Mouse (Mus musculus) left cerebral cortex, postnatal 36 days (tissue): ENCODE results near the gene Lhx4. TPM values are rescaled to one million over a fixed set of nuclear protein-coding genes. Genes with fewer than 3 reads are reported as not detected.
A peak's percentile ranks its signal among the peaks of the same experiment; 100 is the strongest.

Experiments
- DNase-seq, 2 experiments: peaks; one replicate each; pipeline ENCODE4 v3.0.0; 2021 to 2022; ENCODE audit warnings: low spot score in 2 of 2, mixed read lengths in 1 of 2
- intact Hi-C: fragments of 180-260 bp; cut with DNase I; formaldehyde crosslinking; loops from one replicate; pipeline ENCODE4 v1.15.1; 2025
- total RNA-seq, 2 experiments: library from RNA; stranded (reverse); gene quantifications; 2 replicates each; pipeline ENCODE4 v1.2.3; 2021

Gene Lhx4
- total RNA-seq, 2 experiments from 2014 or later: not detected

DNA sequence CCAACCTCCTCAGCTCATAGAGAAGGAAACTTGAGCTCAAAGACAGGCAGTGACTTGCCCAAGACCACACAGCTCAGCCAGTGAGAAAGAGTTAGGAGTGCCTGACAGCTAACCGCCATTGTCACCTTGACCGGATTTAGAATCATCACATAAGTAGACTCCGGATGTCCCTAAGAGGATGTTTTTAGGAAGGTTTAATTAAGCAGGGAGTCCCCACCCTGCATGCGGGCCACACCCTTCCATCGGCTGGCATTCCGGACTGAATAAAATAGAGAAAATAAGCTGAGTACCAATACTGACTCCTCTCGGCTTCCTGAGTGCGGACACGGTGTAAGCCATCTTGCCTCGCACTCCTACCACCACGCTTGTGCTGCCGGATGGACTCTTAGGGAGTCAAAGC is 34.2 kb downstream of the Lhx4 start:
- no peak for DNase-seq
- intact Hi-C loops: no loop called here

DNA sequence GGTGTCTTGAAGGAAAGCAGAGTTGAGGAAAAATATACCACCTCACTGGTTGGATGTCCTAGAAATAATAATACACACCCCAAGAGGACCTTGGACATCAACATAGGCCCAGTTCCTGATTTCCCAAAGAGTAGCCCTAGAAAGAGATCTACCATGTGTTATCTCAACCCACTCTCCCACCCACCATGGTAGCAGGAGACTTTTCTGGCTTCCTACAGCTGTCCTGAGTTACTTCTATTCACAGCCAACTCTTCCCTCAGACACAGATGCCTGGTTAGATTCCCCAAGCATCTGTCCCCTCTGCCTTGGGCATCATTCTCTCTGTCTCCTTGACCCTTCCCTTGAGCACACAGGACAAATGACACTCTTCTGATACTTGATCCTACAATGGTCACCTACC is 36.1 kb downstream of the Lhx4 start:
- DNase-seq: no peak
- intact Hi-C loops: no loop called here

DNA sequence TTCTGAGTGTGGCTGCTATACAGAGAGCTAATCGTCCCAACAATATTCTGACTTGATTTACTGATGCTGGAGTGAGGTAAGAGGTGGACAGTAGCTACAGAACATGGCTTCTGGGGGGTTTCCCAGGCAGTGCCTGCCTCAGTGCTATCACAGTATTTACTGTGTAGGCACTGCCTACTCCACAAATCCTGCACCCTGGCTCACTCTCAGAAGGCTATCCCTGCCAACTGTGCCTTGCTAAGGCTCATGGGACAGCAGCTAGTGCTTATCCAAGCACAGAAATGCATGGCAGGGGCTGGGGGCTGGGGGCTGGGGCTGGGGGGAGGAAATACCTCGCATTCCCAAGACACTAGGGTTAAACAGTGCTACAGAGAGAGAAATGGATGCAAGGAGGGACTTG is 38.2 kb downstream of the Lhx4 start:
- peak in 1 of 2 experiments; percentile 37 for DNase-seq
- intact Hi-C loops: no loop called here

- DNase-seq: no peak
- intact Hi-C loops: no loop called here
Observed at GRCm38 (mm10) chr1:155704182-155704581, 47.3 kb downstream of the Lhx4 start.

DNA sequence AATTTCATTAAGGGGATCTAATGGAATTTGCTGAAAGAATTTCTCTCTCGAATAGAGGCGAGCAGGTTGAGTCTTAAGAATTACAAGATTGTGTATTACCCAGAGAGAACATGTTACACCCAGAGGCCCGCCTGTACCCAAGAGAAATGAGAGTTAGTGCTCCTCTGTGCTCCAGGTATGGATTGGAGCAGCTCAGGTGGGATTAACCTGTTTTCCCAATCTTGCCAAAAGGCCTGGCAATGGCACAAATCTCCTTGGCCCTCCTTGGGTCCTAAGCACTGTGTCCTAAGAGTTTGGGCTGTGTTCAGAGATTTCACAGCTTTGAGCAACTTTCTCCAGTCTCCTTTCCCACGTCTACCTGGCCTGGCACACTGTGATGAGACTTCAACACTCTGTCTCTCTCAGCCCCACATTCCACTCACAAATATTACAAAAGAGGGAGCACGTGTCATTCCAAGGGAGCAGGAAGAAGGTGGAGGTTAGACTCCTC is 48.2 kb downstream of the Lhx4 start:
- no peak for DNase-seq
- intact Hi-C loops: no loop called here

DNA sequence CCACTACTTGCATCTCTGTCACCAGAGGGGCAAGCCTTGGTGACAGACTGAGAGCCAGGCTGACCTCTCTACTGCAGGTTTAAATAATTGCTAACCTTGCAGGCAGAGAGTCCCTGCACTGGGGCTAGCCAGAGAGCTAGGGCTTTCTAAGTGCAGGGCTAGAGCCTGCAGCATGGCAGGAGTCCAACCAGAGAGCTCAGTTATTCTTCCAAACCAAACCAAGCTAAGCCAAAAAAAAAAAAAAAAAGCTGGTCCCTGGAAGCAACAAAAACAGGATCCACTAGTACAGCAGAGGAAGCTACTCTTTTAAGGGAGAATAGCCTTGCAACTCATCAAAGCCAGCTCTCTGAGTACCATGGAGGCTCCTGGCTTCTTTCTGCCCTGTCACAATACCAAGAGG is 50.6 kb downstream of the Lhx4 start:
- intact Hi-C loops: no loop called here
- DNase-seq: no peak

- intact Hi-C loops: no loop called here
- peak; percentile 53 to 65 for DNase-seq
Observed at GRCm38 (mm10) chr1:155698373-155699159, 52.9 kb downstream of the Lhx4 start.

DNA sequence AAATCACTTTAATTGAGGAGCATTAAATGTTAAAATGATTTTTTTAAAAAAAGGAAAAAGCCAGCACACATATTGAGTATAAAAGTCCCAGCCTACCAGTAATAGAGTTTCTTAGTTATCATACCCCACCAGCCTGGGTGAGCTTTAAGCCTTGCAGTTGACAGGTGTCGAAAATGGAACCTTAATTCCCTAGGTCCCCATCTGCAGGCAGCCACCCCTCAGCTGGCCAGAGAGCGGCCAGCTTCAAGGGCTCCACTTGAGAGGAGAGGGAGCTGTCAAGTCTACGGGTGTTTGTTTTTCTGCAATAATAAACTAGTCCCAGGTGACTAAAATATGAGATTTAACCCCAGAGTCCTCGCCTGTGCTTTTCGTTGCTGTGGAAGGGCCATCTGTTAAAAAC is 58.0 kb downstream of the Lhx4 start:
- DNase-seq: no peak
- intact Hi-C loops: no loop called here

DNA sequence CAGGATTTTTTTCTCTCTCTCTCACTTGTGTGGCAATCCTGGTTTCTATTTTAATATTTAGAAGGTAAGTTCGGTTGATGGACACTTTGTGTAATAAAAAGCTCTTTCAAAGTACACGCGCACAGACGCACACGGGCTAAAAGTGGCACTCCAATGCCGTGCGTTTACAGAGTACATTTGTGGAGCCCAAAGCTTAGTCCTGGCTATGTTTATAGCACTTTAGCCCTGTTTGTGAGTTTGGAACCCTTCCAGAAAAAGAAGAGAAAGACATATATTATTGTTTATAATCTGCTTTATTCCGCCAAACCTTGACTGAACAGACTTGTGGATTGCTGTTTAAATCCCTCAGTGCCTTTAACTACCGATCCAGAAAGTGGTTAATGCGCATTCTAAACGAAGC is 58.5 kb downstream of the Lhx4 start:
- intact Hi-C loops: no loop called here

GRCm38 (mm10) chr1:155692230-155692629 is 59.3 kb downstream of the Lhx4 start:
- intact Hi-C loops: no loop called here
- no peak for DNase-seq

More for the DNA sequence above, 58.5 kb downstream of the Lhx4 start:
- DNase-seq: no peak

GRCm38 (mm10) chr1:155689558-155689957 is 61.9 kb downstream of the Lhx4 start:
- no peak for DNase-seq
- intact Hi-C loops: no loop called here

DNA sequence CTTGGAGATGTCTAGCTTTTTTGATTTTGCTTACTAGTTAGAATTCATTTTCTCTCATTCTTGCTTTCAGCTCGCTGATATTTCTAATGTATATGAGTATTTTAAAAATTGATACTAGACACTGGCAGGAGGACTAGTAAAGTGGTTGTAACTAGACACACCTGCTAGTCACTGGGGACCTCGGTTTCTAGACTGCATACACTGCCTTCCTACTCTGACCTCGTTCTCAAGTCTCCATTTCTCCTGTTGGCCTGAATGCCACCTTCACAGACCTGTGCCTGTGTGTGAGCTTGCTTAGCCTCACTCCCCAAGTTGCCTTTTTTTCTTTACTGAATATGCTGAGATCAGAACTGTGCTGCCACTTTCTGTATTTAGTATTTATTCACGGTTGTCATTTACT is 62.3 kb downstream of the Lhx4 start:
- no peak for DNase-seq
- intact Hi-C loops: no loop called here

DNA sequence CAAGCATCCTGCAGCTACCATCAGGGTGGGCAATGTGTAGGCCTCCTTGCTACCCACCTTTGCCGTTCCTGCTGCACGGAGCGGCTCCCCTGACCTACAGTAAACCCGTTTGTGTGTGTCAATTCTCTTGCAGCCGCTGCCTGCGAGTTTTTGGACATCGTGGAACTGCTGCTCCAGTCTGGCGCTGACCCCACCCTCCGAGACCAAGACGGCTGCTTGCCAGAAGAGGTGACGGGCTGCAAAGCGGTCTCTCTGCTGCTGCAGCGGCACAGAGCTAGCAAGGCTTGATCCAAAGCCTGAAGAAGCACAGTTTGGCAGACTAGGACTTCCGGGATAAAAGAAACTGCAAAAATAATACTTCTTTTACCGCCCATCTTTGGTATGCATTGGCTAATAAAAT is 64.7 kb downstream of the Lhx4 start:
- intact Hi-C loops: no loop called here
- DNase-seq: no peak

DNA sequence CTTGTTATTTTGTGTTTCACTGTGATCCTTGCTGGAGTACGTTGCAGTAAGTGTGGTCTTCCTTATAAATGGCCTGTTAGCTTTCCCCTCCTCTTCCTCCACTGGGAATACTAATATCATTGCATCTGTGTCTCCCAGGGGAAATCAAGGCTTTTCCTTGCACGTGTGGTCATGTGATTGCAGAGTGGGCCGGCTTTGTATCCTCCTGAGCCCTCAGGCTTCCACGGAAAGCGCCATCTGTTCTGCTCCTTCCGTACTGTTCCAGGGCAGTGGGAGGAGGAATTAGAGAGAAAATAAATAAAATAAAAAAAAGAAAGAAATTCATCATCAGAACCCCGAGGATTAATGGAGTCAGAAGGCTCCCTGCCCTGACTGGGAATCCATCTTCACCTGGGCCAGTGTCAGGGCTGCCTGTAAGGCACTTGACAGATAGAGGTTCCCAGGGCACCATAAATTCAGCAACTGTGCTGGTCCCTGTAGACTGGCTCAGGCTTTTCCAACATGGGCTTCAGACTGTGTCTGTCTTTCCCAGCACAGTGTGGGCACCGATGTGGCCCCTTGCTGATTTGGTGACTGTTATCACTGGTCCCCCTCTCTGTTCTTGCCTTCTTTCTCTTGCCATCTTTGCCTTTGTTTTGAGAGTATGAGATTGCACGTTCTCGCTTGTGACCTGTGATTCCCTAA is 70.2 kb downstream of the Lhx4 start:
- DNase-seq: no peak
- intact Hi-C loops: no loop called here

DNA sequence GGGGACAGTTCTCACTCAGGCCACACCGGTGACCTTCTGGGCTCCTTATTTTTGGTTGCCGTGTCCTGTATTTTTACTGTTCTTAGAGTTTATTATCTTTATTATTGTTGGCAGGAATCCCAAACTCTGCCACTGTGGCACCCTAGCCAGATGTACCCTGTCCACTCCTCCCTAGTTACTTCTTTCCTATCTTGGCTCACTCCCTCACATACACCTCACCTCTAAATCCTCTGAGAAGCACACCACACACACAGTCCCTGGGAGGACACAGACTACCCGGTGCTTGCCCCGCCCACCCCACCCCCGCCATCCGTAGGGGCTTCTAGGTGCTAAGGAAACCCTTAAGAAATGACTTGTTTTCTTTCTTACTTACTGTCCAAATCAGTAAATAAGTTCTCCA is 75.9 kb downstream of the Lhx4 start:
- no peak for DNase-seq
- intact Hi-C loops: no loop called here

DNA sequence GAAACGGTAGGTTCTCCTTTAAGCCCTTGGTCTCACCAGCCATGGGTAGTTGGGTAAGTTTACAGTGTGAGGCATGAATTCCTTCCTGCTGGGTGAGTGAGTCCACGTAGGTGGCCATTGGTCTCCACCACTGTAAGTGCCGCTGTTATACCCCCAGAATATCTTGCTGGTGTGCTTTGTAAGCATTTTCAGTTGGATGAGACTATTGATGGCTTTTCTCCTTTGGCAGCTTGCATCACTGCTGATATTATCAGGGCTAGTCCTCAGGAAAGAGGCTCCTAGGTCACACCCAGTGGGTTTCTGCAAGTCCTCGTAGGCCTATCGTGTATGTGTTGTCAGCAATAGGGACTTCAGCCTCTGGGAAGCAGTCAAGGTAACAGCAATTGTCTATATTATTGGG is 87.5 kb downstream of the Lhx4 start:
- DNase-seq: no peak
- intact Hi-C loops: no loop called here

GRCm38 (mm10) chr1:155656321-155656720 is 95.2 kb downstream of the Lhx4 start:
- no peak for DNase-seq
- intact Hi-C loops: no loop called here

DNA sequence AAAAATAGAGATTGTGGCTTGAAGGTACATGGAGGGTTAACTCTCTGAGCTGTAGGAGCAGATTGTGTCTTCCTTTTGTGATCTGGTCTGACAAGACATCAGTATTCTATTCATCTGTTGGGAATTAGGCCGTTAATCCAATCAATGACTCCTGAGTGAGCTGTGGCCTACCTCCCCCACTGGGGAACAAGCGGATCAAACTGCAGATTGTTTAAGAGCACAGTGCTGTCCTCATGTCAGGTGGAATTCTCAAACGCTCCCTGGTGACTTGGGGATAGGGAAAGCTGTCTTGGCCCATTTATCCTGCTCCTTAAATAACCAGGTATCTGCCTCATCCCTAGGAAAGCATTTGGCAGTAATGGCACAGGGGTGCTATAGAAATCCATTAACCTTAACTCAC is 96.5 kb downstream of the Lhx4 start:
- DNase-seq: no peak
- intact Hi-C loops: no loop called here

- DNase-seq: no peak
- intact Hi-C loops: no loop called here
Observed at GRCm38 (mm10) chr1:155650121-155650846, 101.2 kb downstream of the Lhx4 start.
